Mouse (Mus musculus): ENCODE measurements around the gene Tulp1. TPM values are rescaled to one million over a fixed set of nuclear protein-coding genes. Genes with fewer than 3 reads are reported as not detected.
A peak's percentile ranks its signal among the peaks of the same experiment; 100 is the strongest.

The Tulp1 gene
- total RNA-seq (2014; rRNA removed) = not detected in 2 replicates
- not detected in 2 replicates for polyA plus RNA-seq (2012; rRNA removed)

DNA sequence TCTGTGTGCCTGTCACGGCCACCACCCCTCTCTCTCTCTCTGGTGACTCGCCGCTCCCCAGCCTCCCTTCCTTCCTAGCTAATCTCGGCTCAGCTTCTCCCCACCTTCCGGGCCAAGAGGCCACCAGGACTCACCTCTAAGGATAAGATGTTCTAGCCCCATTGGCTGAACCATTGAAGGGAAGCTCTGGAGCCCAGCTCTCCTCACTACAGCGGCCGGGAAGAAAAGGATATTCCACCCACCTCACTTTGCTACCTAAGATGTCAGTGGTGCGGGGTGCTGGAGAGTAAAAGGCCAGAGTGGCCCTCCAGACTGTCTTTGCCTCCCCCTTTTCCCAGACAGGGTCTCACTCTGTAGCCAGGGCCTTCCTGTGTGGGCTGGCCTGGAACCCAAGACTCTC, at the start of gene Tulp1:
Gene Tulp1, minus strand, starts transcription at position 101 of the 400 bp plus-strand sequence.
- no peak for DNase-seq (ENCODE audit: extremely low read depth, low read depth, low spot score)
- Histone ChIP-seq H3K27me3 (ENCODE audit: control insufficient read depth, insufficient read depth, low read length) (peaks cover 24% of the 10 kb centered on the region; the same call in 1 of the 2 replicates), H3K9ac (ENCODE audit: low read depth, low read length) (no peak within 1 kb of the TSS), H3K36me3 (ENCODE audit: control insufficient read depth, insufficient read depth, low read length) (no peaks in the 10 kb centered on the region), H3K4me1 (ENCODE audit: control insufficient read depth, insufficient read depth, low read length) (no peaks in the 10 kb centered on the region), H3K27ac (replicated peaks; ENCODE audit: insufficient read depth, low read depth, low read length) (no peak within 1 kb of the TSS), H3K79me2 (ENCODE audit: control insufficient read depth, insufficient read depth, low read length) (no peaks in the 10 kb centered on the region), H3K4me3 (ENCODE audit: insufficient read depth, low read depth, low read length) (no peak within 1 kb of the TSS)
- 68% methylated on average over 8 of the region's 8 CpGs for WGBS
- TF ChIP-seq POLR2A (IDR thresholded peaks at IDR 0.05; ENCODE audit: extremely low read depth, insufficient read depth, low read length) (no peak), CTCF (IDR thresholded peaks at IDR 0.05; ENCODE audit: low read depth, low read length) (no peak)

DNA sequence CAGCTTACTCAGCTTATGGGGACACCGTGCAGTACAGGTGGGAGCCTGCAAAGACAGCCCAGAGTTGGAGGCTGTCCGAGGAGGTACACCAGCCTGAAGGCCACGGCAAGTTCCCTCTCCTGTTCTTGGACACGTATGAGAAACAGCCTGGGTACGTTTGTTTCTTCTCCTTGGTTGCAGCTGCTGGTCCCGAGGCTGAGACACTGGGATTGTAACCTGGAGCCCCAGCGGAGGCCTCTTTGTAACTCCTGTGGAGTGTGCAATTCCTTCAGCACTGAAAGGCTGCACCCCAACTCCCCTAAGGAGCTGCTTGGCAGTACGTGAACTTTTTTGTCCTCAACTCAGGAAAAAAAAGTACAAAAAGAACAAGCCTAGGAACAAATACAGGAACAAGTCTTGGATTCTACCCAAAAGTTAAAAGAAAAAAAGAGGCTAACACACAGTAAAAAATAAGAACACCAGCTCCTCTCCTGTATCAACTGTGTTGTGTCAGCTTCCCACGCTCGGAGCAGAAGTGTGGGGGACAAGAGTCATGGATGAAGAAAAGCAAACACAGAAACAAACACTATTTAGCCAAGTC, 46.4 kb upstream of the Tulp1 start:
- H3K27ac ChIP-seq (replicated peaks; ENCODE audit: insufficient read depth, low read depth, low read length) = no peak overlapping the region
- H3K36me3 ChIP-seq (ENCODE audit: control insufficient read depth, insufficient read depth, low read length) = peaks cover 50% of the 10 kb centered on the region
- no peak for TF ChIP-seq POLR2A (IDR thresholded peaks at IDR 0.05; ENCODE audit: extremely low read depth, insufficient read depth, low read length)
- TF ChIP-seq CTCF (IDR thresholded peaks at IDR 0.05; ENCODE audit: low read depth, low read length) = no peak
- H3K79me2 ChIP-seq (ENCODE audit: control insufficient read depth, insufficient read depth, low read length) = no peaks in the 10 kb centered on the region
- no peaks in the 10 kb centered on the region for H3K27me3 ChIP-seq (ENCODE audit: control insufficient read depth, insufficient read depth, low read length)
- no peak overlapping the region for H3K9ac ChIP-seq (ENCODE audit: low read depth, low read length)
- DNase-seq (ENCODE audit: extremely low read depth, low read depth, low spot score) = no peak
- no peak overlapping the region for H3K4me3 ChIP-seq (ENCODE audit: insufficient read depth, low read depth, low read length)
- peaks cover 8% of the 10 kb centered on the region for H3K4me1 ChIP-seq (ENCODE audit: control insufficient read depth, insufficient read depth, low read length)
- WGBS = 81% methylated on average over 10 of the region's 10 CpGs

DNA sequence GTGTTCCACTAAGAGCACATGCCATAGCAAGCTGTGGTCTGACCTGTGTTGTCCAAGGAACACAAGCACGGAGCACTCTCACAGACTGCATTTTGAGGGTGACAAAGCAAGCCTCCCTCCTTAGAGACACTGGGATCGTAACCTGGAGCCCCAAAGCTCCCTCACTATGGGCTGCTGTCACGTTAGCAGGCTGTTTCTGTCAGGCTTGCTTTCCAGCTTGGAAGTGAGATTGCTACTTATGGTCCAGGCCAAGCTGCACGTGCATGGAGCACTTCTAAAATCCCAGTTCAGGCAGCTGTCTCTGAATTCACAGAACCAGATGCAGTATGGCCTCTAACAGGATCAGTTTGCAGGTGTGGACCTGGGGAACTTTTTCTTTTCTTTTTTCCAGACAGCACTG, 45.7 kb upstream of the Tulp1 start:
- TF ChIP-seq POLR2A (IDR thresholded peaks at IDR 0.05; ENCODE audit: extremely low read depth, insufficient read depth, low read length) (no peak), CTCF (IDR thresholded peaks at IDR 0.05; ENCODE audit: low read depth, low read length) (no peak)
- WGBS = 93% methylated on average over 4 of the region's 4 CpGs

DNA sequence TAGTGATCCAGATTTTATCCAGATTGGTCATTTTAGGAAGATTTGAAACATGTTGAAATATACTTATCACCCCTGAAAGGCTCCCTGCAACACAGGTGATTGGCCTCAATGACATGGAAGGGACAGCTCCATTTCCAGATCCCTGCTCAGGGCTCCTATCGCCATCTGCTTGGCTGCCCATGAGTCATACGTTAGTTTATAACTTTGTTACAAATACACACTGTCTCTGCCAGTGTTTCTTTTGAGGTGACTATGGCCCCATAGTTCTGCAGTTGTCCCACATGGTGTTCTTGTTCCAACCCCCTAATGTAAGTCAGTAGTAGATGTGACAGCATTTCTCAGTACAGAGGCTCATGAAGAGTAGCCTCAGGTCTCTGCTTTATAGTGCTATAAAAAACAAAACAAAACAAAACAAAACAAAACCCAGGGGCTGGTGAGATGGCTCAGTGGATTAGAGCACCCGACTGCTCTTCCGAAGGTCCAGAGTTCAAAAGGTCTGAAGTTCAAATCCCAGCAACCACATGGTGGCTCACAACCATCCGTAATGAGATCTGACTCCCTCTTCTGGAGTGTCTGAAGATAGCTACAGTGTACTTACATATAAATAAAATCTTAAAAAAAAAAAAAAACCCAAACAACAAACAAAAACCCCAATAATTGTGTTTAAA, 43.4 kb upstream of the Tulp1 start:
- Histone ChIP-seq H3K4me3 (ENCODE audit: insufficient read depth, low read depth, low read length) (no peak overlapping the region), H3K79me2 (ENCODE audit: control insufficient read depth, insufficient read depth, low read length) (no peaks in the 10 kb centered on the region), H3K27ac (replicated peaks; ENCODE audit: insufficient read depth, low read depth, low read length) (peak overlapping the region; percentile 17; the same call in 1 of the 2 replicates), H3K36me3 (ENCODE audit: control insufficient read depth, insufficient read depth, low read length) (peaks cover 41% of the 10 kb centered on the region), H3K4me1 (ENCODE audit: control insufficient read depth, insufficient read depth, low read length) (peaks cover 8% of the 10 kb centered on the region), H3K9ac (ENCODE audit: low read depth, low read length) (no peak overlapping the region), H3K27me3 (ENCODE audit: control insufficient read depth, insufficient read depth, low read length) (no peaks in the 10 kb centered on the region)
- 23% methylated on average over 5 of the region's 5 CpGs for WGBS
- no peak for TF ChIP-seq CTCF (IDR thresholded peaks at IDR 0.05; ENCODE audit: low read depth, low read length)
- TF ChIP-seq POLR2A (IDR thresholded peaks at IDR 0.05; ENCODE audit: extremely low read depth, insufficient read depth, low read length) = no peak
- DNase-seq (ENCODE audit: extremely low read depth, low read depth, low spot score) = peak; percentile 55

More for the DNA sequence above, 45.7 kb upstream of the Tulp1 start:
- Histone ChIP-seq H3K27ac (replicated peaks; ENCODE audit: insufficient read depth, low read depth, low read length) (no peak overlapping the region), H3K4me1 (ENCODE audit: control insufficient read depth, insufficient read depth, low read length) (peaks cover 8% of the 10 kb centered on the region), H3K79me2 (ENCODE audit: control insufficient read depth, insufficient read depth, low read length) (no peaks in the 10 kb centered on the region), H3K36me3 (ENCODE audit: control insufficient read depth, insufficient read depth, low read length) (peaks cover 53% of the 10 kb centered on the region), H3K27me3 (ENCODE audit: control insufficient read depth, insufficient read depth, low read length) (no peaks in the 10 kb centered on the region), H3K4me3 (ENCODE audit: insufficient read depth, low read depth, low read length) (no peak overlapping the region), H3K9ac (ENCODE audit: low read depth, low read length) (no peak overlapping the region)
- no peak for DNase-seq (ENCODE audit: extremely low read depth, low read depth, low spot score)

DNA sequence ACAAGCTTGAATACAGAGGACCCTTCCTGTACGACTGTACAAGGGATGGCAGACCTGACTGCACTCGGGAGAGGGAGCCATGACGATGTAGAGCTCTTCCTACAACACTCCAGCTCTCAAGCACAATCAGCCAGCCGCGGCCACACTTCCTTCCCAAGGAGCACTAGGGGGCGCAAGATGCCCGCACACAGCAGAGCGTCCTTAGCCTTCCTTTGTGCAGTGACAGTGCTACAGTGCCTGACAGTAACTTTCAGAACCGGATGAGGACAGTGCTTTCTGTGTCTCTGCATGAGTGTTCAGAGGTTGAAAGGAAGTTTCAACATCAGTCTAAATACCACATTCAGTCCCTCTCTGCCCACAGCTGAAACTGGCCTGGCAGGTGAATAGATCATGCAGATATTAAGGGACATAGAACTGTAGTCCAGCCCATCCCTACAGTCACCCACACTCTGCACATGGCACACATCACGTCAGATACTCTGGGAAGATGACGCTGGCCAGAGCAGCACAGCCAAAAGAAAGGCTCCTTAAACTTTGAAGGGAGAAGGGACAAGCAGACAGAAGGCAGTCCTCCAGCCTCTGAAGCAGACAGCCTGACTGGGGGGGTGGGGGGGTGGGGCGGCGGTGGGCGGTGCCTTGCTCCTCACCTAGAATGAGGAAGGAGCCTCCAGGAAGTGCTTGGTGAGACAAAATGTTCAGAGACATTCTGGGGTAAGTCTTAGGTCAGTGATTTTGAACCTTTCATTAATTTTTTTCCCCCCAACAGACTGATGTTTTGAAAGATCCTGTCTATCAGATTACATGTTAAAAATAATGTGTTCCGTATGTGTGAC, 42.6 kb upstream of the Tulp1 start:
- Histone ChIP-seq H3K9ac (ENCODE audit: low read depth, low read length) (peak overlapping the region; percentile 34; the same call in 1 of the 2 replicates), H3K27me3 (ENCODE audit: control insufficient read depth, insufficient read depth, low read length) (no peaks in the 10 kb centered on the region), H3K36me3 (ENCODE audit: control insufficient read depth, insufficient read depth, low read length) (peaks cover 34% of the 10 kb centered on the region; the same call in 1 of the 2 replicates), H3K4me1 (ENCODE audit: control insufficient read depth, insufficient read depth, low read length) (peaks cover 8% of the 10 kb centered on the region), H3K79me2 (ENCODE audit: control insufficient read depth, insufficient read depth, low read length) (no peaks in the 10 kb centered on the region), H3K27ac (replicated peaks; ENCODE audit: insufficient read depth, low read depth, low read length) (peak overlapping the region; percentile 48; the same call in 1 of the 2 replicates), H3K4me3 (ENCODE audit: insufficient read depth, low read depth, low read length) (no peak overlapping the region)
- TF ChIP-seq POLR2A (IDR thresholded peaks at IDR 0.05; ENCODE audit: extremely low read depth, insufficient read depth, low read length) (no peak), CTCF (IDR thresholded peaks at IDR 0.05; ENCODE audit: low read depth, low read length) (peak; percentile 98)
- WGBS = 56% methylated on average over 15 of the region's 15 CpGs
- peak; percentile 73 for DNase-seq (ENCODE audit: extremely low read depth, low read depth, low spot score)

All from liver, adult 2 months (tissue).